Mouse (Mus musculus) right cerebral cortex, postnatal 36 days (tissue): ENCODE results near the gene Aoc2.
"Not testable (repeated sequence)": the region's sequence is repeated elsewhere in the genome, so short reads cannot be mapped to it uniquely, and the experiment has no call there.

ENCODE experiments used
- DNase-seq, 2 experiments: peaks; one replicate each; pipeline ENCODE4 v3.0.0; 2022; ENCODE audit warnings: low spot score in 2 of 2, mixed read lengths in 1 of 2

Gene Aoc2

GRCm38 (mm10) chr11:101355916-101356315, 31.1 kb downstream of the Aoc2 start:
- DNase-seq: no peak

- no peak for DNase-seq
Measured at GRCm38 (mm10) chr11:101357505-101358182, 32.8 kb downstream of the Aoc2 start.

GRCm38 (mm10) chr11:101359776-101360175, 34.9 kb downstream of the Aoc2 start:
- DNase-seq: no peak

- no peak for DNase-seq
Measured at GRCm38 (mm10) chr11:101360651-101361113, 35.8 kb downstream of the Aoc2 start.

- no peak for DNase-seq
Measured at GRCm38 (mm10) chr11:101364531-101364931, 39.7 kb downstream of the Aoc2 start.

- no peak for DNase-seq
Measured at GRCm38 (mm10) chr11:101367326-101367935, 42.6 kb downstream of the Aoc2 start, which contains the start of gene G6pc. Gene G6pc, plus strand, starts transcription at chr11:101367561.

- DNase-seq: no peak
Measured at GRCm38 (mm10) chr11:101370141-101370540, 45.3 kb downstream of the Aoc2 start.

GRCm38 (mm10) chr11:101374421-101374938, 49.6 kb downstream of the Aoc2 start:
- DNase-seq: no peak

GRCm38 (mm10) chr11:101378196-101378595, 53.3 kb downstream of the Aoc2 start:
- not testable (repeated sequence) for DNase-seq

GRCm38 (mm10) chr11:101378926-101379325, 54.1 kb downstream of the Aoc2 start:
- DNase-seq: no peak
